Mouse (Mus musculus) lung, embryonic 14.5 days (tissue): Measurements from ENCODE around the gene Rab3a. TPM values are rescaled to one million over a fixed set of nuclear protein-coding genes. Genes with fewer than 3 reads are reported as not detected.

Source experiments
- ATAC-seq: fragments of 200-750 bp; cut with Nextera tagmentation; 2 replicates; pipeline ENCODE4 v1.8.0; 2017; ENCODE audit warnings: mild to moderate bottlenecking, moderate TSS enrichment, moderate library complexity; ENCODE audit not compliant: insufficient read depth
- DNase-seq: peaks from one replicate; pipeline ENCODE4 v3.0.0-alpha.2; 2015
- H3K27ac ChIP-seq: fragments of 300-500 bp; sonication (generic); 2 replicates; pipeline ENCODE4 v1.5.1; 2014; ENCODE audit warnings: low read depth, mild to moderate bottlenecking, moderate library complexity
- H3K27me3 ChIP-seq: fragments of 300-500 bp; sonication (generic); 2 replicates; pipeline ENCODE4 v1.6.1; 2014; ENCODE audit warnings: low read length, control low read depth; ENCODE audit not compliant: insufficient read depth
- H3K36me3 ChIP-seq: fragments of 300-500 bp; sonication (generic); 2 replicates; pipeline ENCODE4 v1.6.1; 2014; ENCODE audit warnings: control low read depth; ENCODE audit not compliant: insufficient read depth
- H3K4me1 ChIP-seq: fragments of 300-500 bp; sonication (generic); 2 replicates; pipeline ENCODE4 v1.6.1; 2014; ENCODE audit warnings: antibody characterized with exemption, control low read depth; ENCODE audit not compliant: insufficient read depth
- H3K4me2 ChIP-seq: fragments of 300-500 bp; sonication (generic); 2 replicates; pipeline ENCODE4 v1.6.1; 2014; ENCODE audit warnings: mild to moderate bottlenecking
- H3K4me3 ChIP-seq: fragments of 300-500 bp; sonication (generic); 2 replicates; pipeline ENCODE4 v1.5.1; 2014; ENCODE audit warnings: low read depth, low read length
- H3K9ac ChIP-seq: fragments of 300-500 bp; sonication (generic); 2 replicates; pipeline ENCODE4 v1.6.1; 2014
- H3K9me3 ChIP-seq: fragments of 300-500 bp; sonication (generic); 2 replicates; pipeline ENCODE4 v1.6.1; 2016; ENCODE audit warnings: low read depth, low read length, control low read depth
- CTCF ChIP-seq: IDR thresholded peaks from 2 replicates; pipeline ENCODE4 v1.5.1; 2016; ENCODE audit warnings: antibody characterized with exemption, low read depth
- WGBS: fragments of 180-500 bp; shearing (Covaris S2); extraction: QIAGEN DNeasy Blood & Tissue Kit; methylation state at CpG from one replicate; pipeline ENCODE4 v1.1.7; 2014; 5-methylcytosine and 5-hydroxymethylcytosine counted together
- polyA plus RNA-seq: library from polyadenylated mRNA; unstranded; fragments of >200 nt; fragmentation: Nextera tagmentation; extraction: Ambion mirVana; gene quantifications from 2 replicates; pipeline ENCODE4 v1.2.1, GENCODE M21; 2014

Gene Rab3a
- polyA plus RNA-seq, 1 experiment from 2014 or later: 10.5 TPM

DNA sequence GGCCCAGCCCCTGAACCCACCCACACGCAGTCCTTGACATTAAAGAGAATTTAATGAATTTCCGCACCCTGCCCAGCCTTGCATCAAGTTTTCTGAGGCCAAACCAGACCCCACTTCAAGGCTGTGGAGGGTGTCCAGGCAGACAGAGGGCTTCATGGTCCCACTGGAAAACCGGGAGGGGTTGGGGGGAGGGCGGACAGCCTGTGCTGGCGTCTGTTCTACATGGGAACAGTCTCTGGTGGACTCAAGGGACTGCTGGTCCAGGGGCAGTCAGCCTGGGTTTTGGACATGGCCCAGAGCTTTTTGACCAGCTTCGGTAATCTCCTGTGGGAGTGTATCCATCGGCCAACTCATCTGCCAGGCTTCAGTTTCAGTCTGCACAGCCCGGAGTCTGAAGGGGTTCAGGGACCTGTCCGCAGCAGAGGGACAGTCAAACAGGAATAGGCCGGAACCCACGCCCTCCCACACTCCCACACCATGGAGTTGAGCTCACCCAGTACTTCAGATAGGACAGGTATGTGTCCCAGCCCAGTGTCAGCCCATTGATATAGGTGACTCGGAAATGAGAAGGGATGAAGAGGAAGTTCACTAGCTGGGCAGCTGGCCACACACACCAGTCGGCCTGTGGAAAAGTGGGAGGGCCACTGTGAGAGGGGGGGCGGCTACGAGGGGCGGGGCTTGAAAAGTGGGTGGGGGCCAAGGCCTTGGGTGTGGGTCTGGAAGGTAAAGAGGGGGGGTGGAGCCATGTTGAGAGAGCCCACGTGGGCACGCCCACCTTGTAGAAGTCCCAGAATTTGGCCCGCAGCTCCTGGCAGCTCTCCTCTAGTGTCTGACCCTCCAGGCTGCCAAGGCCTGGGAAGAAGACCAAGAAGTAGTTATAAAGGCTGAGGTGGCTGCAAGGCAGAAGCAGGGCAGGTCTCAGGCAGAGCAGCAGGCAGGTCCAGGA, 4.4 kb downstream of the Rab3a start:
- no peak overlapping the region for H3K9ac ChIP-seq

GRCm38 (mm10) chr8:70760350-70760749, 5.9 kb downstream of the Rab3a start:
- peaks cover 22% of the 10 kb centered on the region; the same call in 1 of the 2 replicates for H3K36me3 ChIP-seq
- under 1% methylated on average over 22 of the region's 22 CpGs for WGBS
- DNase-seq (peak; percentile 25), ATAC-seq (no peak; the same call in 1 of the 2 replicates)
- H3K27ac ChIP-seq: peak overlapping the region; percentile 73
- peaks cover 12% of the 10 kb centered on the region; the same call in 1 of the 2 replicates for H3K4me1 ChIP-seq
- peak overlapping the region; percentile 100 for H3K4me2 ChIP-seq
- no peaks in the 10 kb centered on the region for H3K9me3 ChIP-seq
- peak overlapping the region; percentile 70 for H3K4me3 ChIP-seq
- peak overlapping the region; percentile 75 for H3K9ac ChIP-seq
- TF ChIP-seq CTCF: no peak
- H3K27me3 ChIP-seq: no peaks in the 10 kb centered on the region

More for the DNA sequence above, 4.4 kb downstream of the Rab3a start:
- peaks cover 17% of the 10 kb centered on the region for H3K4me1 ChIP-seq
- DNase-seq: peak; percentile 40
- TF ChIP-seq CTCF: no peak
- no peak overlapping the region; the same call in 1 of the 2 replicates for H3K4me2 ChIP-seq
- H3K27ac ChIP-seq: peak overlapping the region; percentile 38; the same call in 1 of the 2 replicates
- no peaks in the 10 kb centered on the region for H3K9me3 ChIP-seq
- peaks cover 22% of the 10 kb centered on the region; the same call in 1 of the 2 replicates for H3K36me3 ChIP-seq
- no peak overlapping the region for H3K4me3 ChIP-seq
- 57% methylated on average over 19 of the region's 19 CpGs for WGBS
- H3K27me3 ChIP-seq: no peaks in the 10 kb centered on the region
- no peak for ATAC-seq

DNA sequence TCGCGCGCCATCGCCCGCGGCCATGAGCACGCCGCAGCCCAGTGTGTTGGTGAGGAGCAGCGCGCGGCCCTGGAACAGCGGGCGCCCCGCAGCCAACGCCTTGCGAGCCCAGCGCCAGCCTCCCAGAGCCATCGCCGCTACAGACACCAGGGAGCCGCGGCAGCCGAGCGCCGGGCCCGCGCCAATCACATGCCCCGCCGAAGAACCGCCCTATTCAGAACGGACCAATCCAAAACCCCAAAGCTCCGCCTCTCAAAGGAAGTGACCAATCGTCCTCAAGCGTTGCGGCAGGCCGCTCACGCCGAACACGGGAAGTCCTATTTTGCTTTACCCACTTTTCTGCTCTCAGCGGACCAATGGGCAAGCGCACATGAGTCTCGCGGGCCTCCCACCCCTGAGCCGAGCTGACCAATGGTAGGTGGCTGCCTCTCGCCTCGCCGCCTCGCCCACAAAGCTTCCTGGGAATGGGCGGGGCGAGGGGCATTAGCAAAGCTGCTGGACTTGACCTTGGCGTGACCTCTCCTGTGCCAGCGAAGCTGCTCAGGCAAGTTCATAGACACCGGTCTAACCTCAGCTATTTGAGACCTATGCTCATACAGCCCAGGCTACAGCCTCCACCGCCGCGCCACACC, 6.4 kb downstream of the Rab3a start, which contains the start of gene Mpv17l2:
TSS of gene Mpv17l2 (minus strand) at position 172 of the 632 bp plus-strand sequence.
- Histone ChIP-seq H3K9me3 (no peaks in the 10 kb centered on the region), H3K4me2 (peak within 1 kb of the TSS; percentile 100), H3K4me1 (peaks cover 8% of the 10 kb centered on the region; the same call in 1 of the 2 replicates), H3K36me3 (peaks cover 22% of the 10 kb centered on the region; the same call in 1 of the 2 replicates), H3K27me3 (no peaks in the 10 kb centered on the region), H3K9ac (peak within 1 kb of the TSS; percentile 75), H3K4me3 (peak within 1 kb of the TSS; percentile 70), H3K27ac (peak within 1 kb of the TSS; percentile 73)
- peak; percentile 99 for DNase-seq
- under 1% methylated on average over 55 of the region's 55 CpGs for WGBS
- TF ChIP-seq CTCF: no peak
- peak; percentile 96 for ATAC-seq

- ATAC-seq (no peak), DNase-seq (no peak)
- Histone ChIP-seq H3K4me2 (no peak overlapping the region), H3K9me3 (no peaks in the 10 kb centered on the region), H3K9ac (no peak overlapping the region), H3K27me3 (no peaks in the 10 kb centered on the region), H3K36me3 (peaks cover 16% of the 10 kb centered on the region; the same call in 1 of the 2 replicates), H3K27ac (no peak overlapping the region), H3K4me1 (peaks cover 8% of the 10 kb centered on the region; the same call in 1 of the 2 replicates), H3K4me3 (no peak overlapping the region)
- TF ChIP-seq CTCF: no peak
- 79% methylated on average over 1 of the region's 1 CpGs for WGBS
Measured at GRCm38 (mm10) chr8:70762118-70762517, 7.6 kb downstream of the Rab3a start.

DNA sequence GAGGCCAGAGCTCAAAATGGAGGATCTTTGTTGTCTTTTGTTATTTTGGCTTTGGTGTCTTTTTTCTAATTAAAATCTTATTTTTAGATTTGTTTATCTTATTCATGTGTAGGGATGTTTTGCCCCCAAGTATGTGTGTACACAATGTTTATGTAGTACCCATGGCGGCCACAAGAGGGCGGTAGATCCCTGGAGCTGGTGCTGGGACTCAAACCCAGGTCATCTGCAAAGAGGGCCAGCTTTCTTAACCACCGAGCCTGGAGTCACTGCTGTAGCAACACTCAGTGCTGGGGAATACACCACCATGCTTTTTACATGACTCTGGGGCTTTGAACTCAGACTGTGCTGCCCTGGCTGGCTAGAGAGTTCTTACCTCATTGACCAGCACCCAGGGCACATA, 8.9 kb downstream of the Rab3a start:
- no peak overlapping the region for H3K4me2 ChIP-seq
- no peak for ATAC-seq
- peak; percentile 69 for DNase-seq
- H3K4me3 ChIP-seq: no peak overlapping the region
- no peak overlapping the region for H3K9ac ChIP-seq
- H3K36me3 ChIP-seq: peaks cover 11% of the 10 kb centered on the region
- H3K27ac ChIP-seq: 0 out of 2 replicates have a peak overlapping the region, but pooled peaks have one; percentile 8
- H3K4me1 ChIP-seq: peaks cover 8% of the 10 kb centered on the region; the same call in 1 of the 2 replicates
- WGBS: 8% methylated on average over 3 of the region's 3 CpGs
- H3K27me3 ChIP-seq: no peaks in the 10 kb centered on the region
- no peaks in the 10 kb centered on the region for H3K9me3 ChIP-seq
- peak; percentile 87 for TF ChIP-seq CTCF

- no peak for TF ChIP-seq CTCF
- Histone ChIP-seq H3K27ac (no peak overlapping the region), H3K4me1 (peaks cover 8% of the 10 kb centered on the region; the same call in 1 of the 2 replicates), H3K36me3 (peaks cover 18% of the 10 kb centered on the region), H3K4me2 (peak overlapping the region; percentile 4; the same call in 1 of the 2 replicates), H3K9me3 (no peaks in the 10 kb centered on the region), H3K4me3 (no peak overlapping the region), H3K27me3 (no peaks in the 10 kb centered on the region), H3K9ac (no peak overlapping the region)
- 63% methylated on average over 8 of the region's 8 CpGs for WGBS
- DNase-seq (no peak), ATAC-seq (no peak)
Measured at GRCm38 (mm10) chr8:70764026-70764425, 9.5 kb downstream of the Rab3a start.
